Comparison of ENCODE assay signal across 22 mouse cellular contexts in the genomic region with DNA sequence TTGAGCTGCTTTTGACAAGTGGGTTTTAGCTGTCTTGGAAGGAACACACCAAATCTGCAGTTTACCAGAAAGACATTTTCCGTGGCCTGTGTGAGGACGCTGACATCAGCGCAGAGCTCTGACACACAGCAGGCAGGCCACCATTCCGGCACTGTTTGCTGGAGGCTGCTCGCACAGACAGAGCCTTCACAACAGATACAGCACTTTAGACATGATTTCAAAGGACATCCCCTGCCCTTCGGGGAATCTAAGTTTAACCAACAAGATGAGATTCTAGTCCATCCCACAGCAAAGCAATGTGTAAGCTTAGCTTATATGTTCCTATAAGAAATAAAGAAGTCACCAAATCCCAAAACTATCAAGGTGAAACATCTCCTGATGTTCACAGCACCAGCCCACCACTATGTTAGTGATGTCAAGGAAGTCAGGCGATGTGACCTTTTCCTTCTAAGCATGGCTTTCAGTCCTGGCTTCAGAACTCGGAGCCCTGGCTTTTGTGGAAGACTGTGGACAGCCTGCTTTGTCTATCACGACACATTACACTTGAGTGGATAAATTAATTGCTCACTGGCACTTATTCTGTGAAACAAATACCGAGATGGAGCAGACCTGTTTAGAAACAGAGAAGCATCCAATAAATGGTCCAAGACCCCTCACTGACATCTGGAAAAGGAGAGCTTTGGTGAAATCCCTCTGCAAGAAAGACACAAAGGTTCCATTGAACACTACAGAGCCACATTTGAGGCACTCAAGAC.
A peak's percentile ranks its signal among the peaks of the same experiment; 100 is the strongest.
DNase-seq lines count a peak whose midpoint lies in the region; ATAC-seq and TF ChIP-seq lines count a peak whose summit lies in the region.
"Had no signal": no experiment of that assay in that cellular context is flagged by ENCODE, and none has a peak within 500 bp of the region (broad histone marks: within the 10 kb centered on the region; RNA-seq: fewer than 3 reads in every experiment).

No protein-coding gene starts in this region.

- TF ChIP-seq CTCF in brain, embryonic 14.5 days (IDR thresholded peaks at IDR 0.05; ENCODE audit: borderline replicate concordance, extremely low read depth, insufficient read depth, insufficient read length): no peak

- WGBS in forebrain, embryonic 11.5 days: 32% methylated on average over 10 of the region's 10 CpGs
- WGBS in forebrain, embryonic 16.5 days: 28% methylated on average over 10 of the region's 10 CpGs
- WGBS in hindbrain, embryonic 13.5 days: 46% methylated on average over 10 of the region's 10 CpGs
- WGBS in hindbrain, embryonic 14.5 days: 40% methylated on average over 10 of the region's 10 CpGs
- 26% methylated on average over 10 of the region's 10 CpGs for WGBS in forebrain, embryonic 14.5 days

- H3K9ac ChIP-seq in forebrain, embryonic 11.5 days (ENCODE audit: low read length): no peak overlapping the region
- H3K9ac ChIP-seq in forebrain, embryonic 16.5 days (replicated peaks; ENCODE audit: low read depth, low read length): no peak overlapping the region
- 0 out of 2 replicates have a peak overlapping the region, but pooled peaks have one; percentile 5 for H3K9ac ChIP-seq in hindbrain, embryonic 13.5 days
- H3K9ac ChIP-seq in hindbrain, embryonic 14.5 days: no peak overlapping the region
- no peak overlapping the region for H3K9ac ChIP-seq in forebrain, embryonic 14.5 days (ENCODE audit: low read length)
- H3K9ac ChIP-seq: embryonic facial prominence, embryonic 15.5 days; intestine, embryonic 15.5 days had no signal

- no peak overlapping the region; the same call in 1 of the 2 replicates for H3K4me2 ChIP-seq in forebrain, embryonic 11.5 days (ENCODE audit: low read depth, low read length, severe bottlenecking)
- H3K4me2 ChIP-seq in forebrain, embryonic 16.5 days (ENCODE audit: low read length): no peak overlapping the region
- no peak overlapping the region for H3K4me2 ChIP-seq in hindbrain, embryonic 13.5 days
- no peak overlapping the region for H3K4me2 ChIP-seq in hindbrain, embryonic 14.5 days (replicated peaks)
- H3K4me2 ChIP-seq in forebrain, embryonic 14.5 days (ENCODE audit: low read length): no peak overlapping the region
- H3K4me2 ChIP-seq: embryonic facial prominence, embryonic 15.5 days; heart, embryonic 13.5 days; intestine, embryonic 15.5 days had no signal

- no peaks in the 10 kb centered on the region for H3K27me3 ChIP-seq in forebrain, embryonic 11.5 days (ENCODE audit: control insufficient read depth, insufficient read depth, low read length)
- H3K27me3 ChIP-seq in forebrain, embryonic 16.5 days (replicated peaks; ENCODE audit: control insufficient read depth, insufficient read depth, low read length): no peaks in the 10 kb centered on the region
- H3K27me3 ChIP-seq in hindbrain, embryonic 13.5 days: no peaks in the 10 kb centered on the region
- H3K27me3 ChIP-seq in hindbrain, embryonic 14.5 days (ENCODE audit: control insufficient read depth, insufficient read depth, low read length): no peaks in the 10 kb centered on the region
- H3K27me3 ChIP-seq in forebrain, embryonic 14.5 days (replicated peaks; ENCODE audit: control insufficient read depth, insufficient read depth, low read length): no peaks in the 10 kb centered on the region
- H3K27me3 ChIP-seq: CH12.LX; embryonic facial prominence, embryonic 15.5 days; heart, embryonic 13.5 days; intestine, embryonic 15.5 days; Patski had no signal

- ATAC-seq in forebrain, embryonic 11.5 days (replicated peaks; ENCODE audit: low FRiP score): peak; percentile 42; the same call in 1 of the 2 replicates
- no peak for ATAC-seq in forebrain, embryonic 16.5 days
- ATAC-seq in hindbrain, embryonic 13.5 days (ENCODE audit: low FRiP score): no peak
- ATAC-seq in hindbrain, embryonic 14.5 days (ENCODE audit: low FRiP score): no peak
- no peak; the same call in 1 of the 2 replicates for ATAC-seq in forebrain, embryonic 14.5 days
- ATAC-seq: activated CD4-positive, CD25-positive, alpha-beta regulatory T cell, adult 4 months; intestine, embryonic 15.5 days; Patski had no signal

- peak overlapping the region; percentile 55; the same call in 1 of the 2 replicates for H3K27ac ChIP-seq in forebrain, embryonic 11.5 days (ENCODE audit: low read depth, low read length)
- no peak overlapping the region for H3K27ac ChIP-seq in forebrain, embryonic 16.5 days (ENCODE audit: low read length)
- H3K27ac ChIP-seq in hindbrain, embryonic 13.5 days: no peak overlapping the region
- no peak overlapping the region for H3K27ac ChIP-seq in hindbrain, embryonic 14.5 days
- no peak overlapping the region for H3K27ac ChIP-seq in forebrain, embryonic 14.5 days (ENCODE audit: low read depth, low read length)
- H3K27ac ChIP-seq: embryonic facial prominence, embryonic 15.5 days; gastrocnemius, adult 2 months; heart, embryonic 13.5 days; intestine, embryonic 15.5 days had no signal

- H3K4me1 ChIP-seq in forebrain, embryonic 11.5 days (replicated peaks; ENCODE audit: control insufficient read depth, insufficient read depth, low read length): peaks cover 30% of the 10 kb centered on the region
- H3K4me1 ChIP-seq in forebrain, embryonic 16.5 days (replicated peaks; ENCODE audit: control insufficient read depth, insufficient read depth, low read length): peaks cover 37% of the 10 kb centered on the region
- H3K4me1 ChIP-seq in hindbrain, embryonic 13.5 days (replicated peaks): peaks cover 48% of the 10 kb centered on the region
- peaks cover 39% of the 10 kb centered on the region for H3K4me1 ChIP-seq in hindbrain, embryonic 14.5 days (replicated peaks; ENCODE audit: control insufficient read depth, insufficient read depth, low read length)
- H3K4me1 ChIP-seq in forebrain, embryonic 14.5 days (ENCODE audit: control insufficient read depth, insufficient read depth, low read length): peaks cover 35% of the 10 kb centered on the region

- TF ChIP-seq POLR2A in brain, embryonic 14.5 days (IDR thresholded peaks at IDR 0.05; ENCODE audit: borderline replicate concordance, extremely low read depth, insufficient read depth, insufficient read length, poor library complexity, severe bottlenecking): no peak

- no peak for DNase-seq in forebrain, embryonic 11.5 days (ENCODE audit: low spot score)
- DNase-seq in hindbrain, embryonic 14.5 days (ENCODE audit: low spot score): no peak
- DNase-seq in brain, embryonic 14.5 days (ENCODE audit: low read depth): peak; percentile 74
- peak; percentile 52 for DNase-seq in forebrain, embryonic 14.5 days (ENCODE audit: low spot score)
- no peak for DNase-seq in kidney, adult 8-10 months
- DNase-seq: adrenal gland, postnatal 14 days; cerebellum, adult 18-20 months; cerebellum, adult 9-11 months; cerebellum, postnatal 36 days; gastrocnemius, adult 2 months; gastrocnemius, postnatal 25 days; heart, postnatal 4 days; kidney, adult 18-20 months had no signal

- H3K4me3 ChIP-seq in forebrain, embryonic 11.5 days (ENCODE audit: low read depth, low read length): no peak overlapping the region
- H3K4me3 ChIP-seq in forebrain, embryonic 16.5 days (replicated peaks; ENCODE audit: low read length): no peak overlapping the region
- H3K4me3 ChIP-seq in hindbrain, embryonic 13.5 days: no peak overlapping the region
- H3K4me3 ChIP-seq in hindbrain, embryonic 14.5 days (replicated peaks; ENCODE audit: low read length): no peak overlapping the region
- H3K4me3 ChIP-seq in forebrain, embryonic 14.5 days (ENCODE audit: low read depth, low read length): no peak overlapping the region
- H3K4me3 ChIP-seq: embryonic facial prominence, embryonic 15.5 days; erythroblast, embryonic 14.5 days; gastrocnemius, adult 2 months; heart, embryonic 13.5 days; intestine, embryonic 15.5 days had no signal

- no peaks in the 10 kb centered on the region for H3K36me3 ChIP-seq in forebrain, embryonic 11.5 days (ENCODE audit: control insufficient read depth, insufficient read depth, low read length)
- H3K36me3 ChIP-seq in forebrain, embryonic 16.5 days (ENCODE audit: control insufficient read depth, insufficient read depth): no peaks in the 10 kb centered on the region
- no peaks in the 10 kb centered on the region for H3K36me3 ChIP-seq in hindbrain, embryonic 13.5 days
- no peaks in the 10 kb centered on the region for H3K36me3 ChIP-seq in hindbrain, embryonic 14.5 days (replicated peaks; ENCODE audit: control insufficient read depth, insufficient read depth)
- no peaks in the 10 kb centered on the region for H3K36me3 ChIP-seq in forebrain, embryonic 14.5 days (ENCODE audit: control insufficient read depth, insufficient read depth, low read length)
- H3K36me3 ChIP-seq: embryonic facial prominence, embryonic 15.5 days; intestine, embryonic 15.5 days had no signal

- no peaks in the 10 kb centered on the region for H3K9me3 ChIP-seq in forebrain, embryonic 11.5 days (ENCODE audit: control insufficient read depth, low read length)
- H3K9me3 ChIP-seq in forebrain, embryonic 16.5 days (ENCODE audit: control insufficient read depth, low read length): no peaks in the 10 kb centered on the region
- H3K9me3 ChIP-seq in hindbrain, embryonic 13.5 days: no peaks in the 10 kb centered on the region
- no peaks in the 10 kb centered on the region for H3K9me3 ChIP-seq in hindbrain, embryonic 14.5 days (ENCODE audit: control insufficient read depth, low read length)
- H3K9me3 ChIP-seq in forebrain, embryonic 14.5 days (replicated peaks; ENCODE audit: control insufficient read depth, low read length): no peaks in the 10 kb centered on the region
- H3K9me3 ChIP-seq: embryonic facial prominence, embryonic 15.5 days; heart, embryonic 13.5 days; intestine, embryonic 15.5 days had no signal

Comparison
In these comparisons a context has a peak if more than half of its experiments do, and no peak if none do; other contexts are left out.
1. DNase-seq: peak in brain, embryonic 14.5 days (single experiment) and forebrain, embryonic 14.5 days (single experiment); none in forebrain, embryonic 11.5 days (single experiment), hindbrain, embryonic 14.5 days (single experiment) and kidney, adult 8-10 months (0 of 2).